Mouse (Mus musculus): ENCODE data around the gene Tob1.

The Tob1 gene

GRCm38 (mm10) chr11:94211124-94211603 is at the start of gene Tob1:
Tob1 (plus strand) TSS chr11:94211454.
- peak; percentile 100 for DNase-seq (ENCODE audit: low spot score)

DNA sequence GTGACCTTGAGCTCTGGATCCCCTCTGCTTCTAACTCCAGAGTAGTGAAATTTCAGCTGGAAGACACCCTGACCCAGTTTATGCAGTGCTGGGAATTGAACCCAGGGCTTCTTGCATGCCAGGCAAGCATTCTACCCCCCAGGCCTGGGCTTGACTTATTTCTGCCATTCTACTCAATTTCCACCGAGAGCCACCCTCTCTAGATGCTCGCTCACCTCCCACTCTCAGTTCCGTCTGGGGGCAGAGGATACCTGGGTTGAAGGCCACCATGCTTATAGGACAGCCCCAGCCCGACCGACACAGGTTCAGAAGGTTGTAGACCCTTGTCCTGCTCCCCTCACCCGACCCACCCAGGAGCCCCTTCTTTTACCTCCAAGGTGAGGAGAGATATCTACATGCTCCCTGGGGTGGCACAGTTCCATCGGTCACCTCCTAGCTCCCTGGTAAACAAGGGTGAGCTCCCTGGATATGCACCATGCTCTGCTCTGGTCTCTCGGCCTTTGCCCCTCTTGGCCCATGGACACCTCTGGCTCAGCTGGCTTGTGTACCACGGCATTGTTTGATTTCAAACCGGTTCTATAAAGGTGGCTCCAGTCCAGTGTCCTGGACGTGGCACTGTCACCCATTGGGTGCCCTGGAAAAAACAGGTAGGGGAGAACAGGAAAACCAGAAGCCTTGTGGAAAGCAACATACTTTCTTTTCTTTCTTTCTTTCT is 49.2 kb upstream of the Tob1 start:
- DNase-seq (ENCODE audit: low spot score), result peak; percentile 60

- peak; percentile 51 for DNase-seq (ENCODE audit: low spot score)
Measured at GRCm38 (mm10) chr11:94163005-94163767, 48.1 kb upstream of the Tob1 start.

GRCm38 (mm10) chr11:94165745-94166144 is 45.5 kb upstream of the Tob1 start:
- DNase-seq (ENCODE audit: low spot score), result no peak

GRCm38 (mm10) chr11:94168238-94168637 is 43.0 kb upstream of the Tob1 start:
- DNase-seq (ENCODE audit: low spot score), result no peak

DNA sequence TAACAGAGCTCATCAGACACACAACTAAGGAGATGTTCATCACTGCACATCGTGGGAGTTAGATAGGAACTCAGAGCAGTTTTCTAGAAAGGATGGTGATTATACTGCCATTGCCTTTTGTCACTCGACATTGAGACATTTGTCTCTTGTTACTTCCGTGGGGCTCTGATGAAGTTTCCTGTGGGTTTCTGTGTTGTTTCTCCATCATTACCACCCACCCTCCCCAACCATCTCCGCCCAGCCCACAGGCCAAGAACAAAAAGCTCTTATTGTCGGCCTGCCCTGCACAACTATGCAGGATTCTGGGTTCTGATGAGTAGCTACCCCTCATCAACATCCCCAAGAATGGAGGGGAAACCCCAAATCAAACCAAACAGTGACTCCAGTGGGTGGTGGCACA is 41.7 kb upstream of the Tob1 start:
- no peak for DNase-seq (ENCODE audit: low spot score)

- no peak for DNase-seq (ENCODE audit: low spot score)
Measured at GRCm38 (mm10) chr11:94171691-94172090, 39.6 kb upstream of the Tob1 start.

- DNase-seq (ENCODE audit: low spot score), result no peak
Measured at GRCm38 (mm10) chr11:94172186-94172585, 39.1 kb upstream of the Tob1 start.

DNA sequence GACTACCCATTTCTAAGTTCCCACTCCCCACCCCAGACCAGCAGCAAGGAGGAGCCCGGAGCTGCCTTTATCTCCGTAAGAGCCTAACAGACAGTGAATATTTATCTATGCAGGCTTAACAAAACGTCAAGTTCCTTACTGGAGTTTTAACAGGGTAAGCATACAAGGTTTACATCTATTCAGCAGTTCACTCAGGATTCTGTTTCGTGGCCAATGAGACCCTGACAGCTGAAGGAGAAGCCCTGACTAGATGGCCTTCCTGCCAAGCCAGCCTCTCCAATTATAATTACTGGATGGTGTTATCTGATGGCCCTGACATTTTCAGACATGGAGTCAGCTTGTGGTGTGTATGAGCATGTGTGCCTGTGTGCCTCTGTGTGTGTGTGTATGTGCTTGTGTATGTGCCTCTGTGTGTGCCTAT is 37.5 kb upstream of the Tob1 start:
- DNase-seq (ENCODE audit: low spot score), result no peak

- peak; percentile 46 for DNase-seq (ENCODE audit: low spot score)
Measured at GRCm38 (mm10) chr11:94175288-94175687, 36.0 kb upstream of the Tob1 start.

GRCm38 (mm10) chr11:94175694-94176093 is 35.6 kb upstream of the Tob1 start:
- peak; percentile 58 for DNase-seq (ENCODE audit: low spot score)

- no peak for DNase-seq (ENCODE audit: low spot score)
Measured at GRCm38 (mm10) chr11:94177841-94178585, 33.2 kb upstream of the Tob1 start.

- no peak for DNase-seq (ENCODE audit: low spot score)
Measured at GRCm38 (mm10) chr11:94179768-94180167, 31.5 kb upstream of the Tob1 start.

DNA sequence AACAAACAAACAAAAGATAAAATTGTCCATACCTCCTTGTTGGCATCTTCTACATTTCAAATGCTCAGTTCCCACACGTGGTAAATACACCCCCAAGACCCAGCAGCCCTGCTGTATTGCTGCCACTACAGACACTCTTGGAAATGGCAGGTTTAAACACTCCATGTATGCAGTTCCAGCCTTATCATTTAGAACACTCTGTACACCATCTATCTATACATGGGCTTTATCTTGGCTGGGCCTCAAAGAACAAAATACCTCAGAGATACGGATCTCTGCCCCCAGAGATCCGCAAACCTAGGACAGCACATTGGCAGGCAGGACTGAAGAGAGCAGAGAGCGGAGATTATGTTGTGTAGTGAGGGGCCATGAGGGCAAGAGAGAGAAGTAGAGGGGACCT is 31.1 kb upstream of the Tob1 start:
- no peak for DNase-seq (ENCODE audit: low spot score)

DNA sequence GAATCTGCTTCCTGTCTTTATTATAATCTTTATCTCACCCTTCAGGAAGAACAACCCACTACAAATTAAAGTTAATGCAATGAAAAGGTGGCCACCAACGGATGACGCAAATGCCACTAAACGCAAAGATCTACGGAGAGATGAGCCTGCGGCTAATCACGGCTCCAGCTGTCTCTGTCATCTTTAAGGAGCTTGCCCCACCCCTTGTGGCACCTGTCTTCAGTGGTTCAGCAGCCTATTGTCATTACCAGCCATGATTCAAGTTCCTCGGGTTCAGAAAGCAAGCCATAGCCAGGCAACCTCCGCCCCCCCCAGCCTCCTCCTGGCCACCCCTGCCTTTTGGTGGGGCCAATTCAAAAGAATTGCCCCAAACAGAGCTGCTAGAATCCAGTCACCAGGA is 29.6 kb upstream of the Tob1 start:
- no peak for DNase-seq (ENCODE audit: low spot score)

DNA sequence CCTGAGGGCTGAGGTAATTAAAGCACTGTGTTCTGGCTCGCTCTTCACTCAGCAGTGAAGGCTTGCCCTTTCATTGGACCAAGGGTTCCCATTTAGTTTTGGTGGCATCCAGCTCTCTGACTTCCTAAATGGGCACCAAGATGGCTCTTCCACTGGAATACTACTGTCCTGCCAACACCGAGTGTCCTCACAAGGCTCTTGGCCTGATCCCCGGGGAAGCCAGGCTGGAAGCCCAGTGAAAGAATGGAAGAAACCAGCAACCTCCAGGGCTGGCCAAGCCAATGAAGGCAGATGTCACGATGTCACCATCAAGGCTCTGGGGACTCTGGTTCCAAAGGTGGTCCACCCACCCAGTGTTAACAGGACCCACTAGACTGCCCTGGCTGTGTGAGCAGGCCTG is 28.5 kb upstream of the Tob1 start:
- DNase-seq (ENCODE audit: low spot score), result peak; percentile 93

- DNase-seq (ENCODE audit: low spot score), result no peak
Measured at GRCm38 (mm10) chr11:94183120-94183519, 28.1 kb upstream of the Tob1 start.

DNA sequence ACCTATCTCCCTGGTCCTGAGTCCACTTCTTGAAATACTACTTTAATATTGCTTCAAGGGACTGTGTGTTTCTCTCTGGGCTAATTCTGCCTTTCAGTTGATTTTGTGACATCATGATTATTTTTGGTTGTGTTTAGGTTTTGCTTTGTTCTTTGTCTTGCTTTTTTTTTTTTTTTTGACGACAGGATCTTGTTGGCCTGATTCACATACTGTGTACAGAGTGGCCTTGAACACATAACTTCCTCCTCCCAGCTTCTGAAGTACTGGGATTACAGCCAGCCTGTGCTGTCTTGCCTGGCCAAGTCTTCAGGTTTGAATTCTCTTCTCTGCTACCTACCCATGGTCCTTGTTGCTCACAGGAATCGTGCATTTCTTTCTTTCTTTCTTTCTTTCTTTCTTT is 27.6 kb upstream of the Tob1 start:
- peak; percentile 68 for DNase-seq (ENCODE audit: low spot score)

DNA sequence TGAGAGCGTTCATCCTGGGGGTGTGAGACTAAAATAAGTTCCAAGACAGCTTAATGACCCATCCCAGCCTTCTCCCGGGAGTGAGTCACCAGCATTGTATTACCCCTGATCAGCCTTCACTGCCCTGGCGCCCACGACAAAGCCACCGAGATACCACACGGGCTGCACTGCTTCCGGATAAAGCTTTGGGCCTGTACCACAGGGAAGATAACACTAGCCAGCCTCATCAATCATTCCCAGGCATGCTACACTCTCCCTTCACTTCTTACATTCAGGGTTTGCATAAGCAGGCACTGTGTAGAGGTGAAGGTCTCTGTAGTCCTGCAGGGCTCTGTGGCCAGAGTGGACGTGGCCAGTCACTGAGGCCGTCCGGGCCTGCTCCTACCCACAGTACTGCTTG is 21.7 kb upstream of the Tob1 start:
- DNase-seq (ENCODE audit: low spot score), result no peak

DNA sequence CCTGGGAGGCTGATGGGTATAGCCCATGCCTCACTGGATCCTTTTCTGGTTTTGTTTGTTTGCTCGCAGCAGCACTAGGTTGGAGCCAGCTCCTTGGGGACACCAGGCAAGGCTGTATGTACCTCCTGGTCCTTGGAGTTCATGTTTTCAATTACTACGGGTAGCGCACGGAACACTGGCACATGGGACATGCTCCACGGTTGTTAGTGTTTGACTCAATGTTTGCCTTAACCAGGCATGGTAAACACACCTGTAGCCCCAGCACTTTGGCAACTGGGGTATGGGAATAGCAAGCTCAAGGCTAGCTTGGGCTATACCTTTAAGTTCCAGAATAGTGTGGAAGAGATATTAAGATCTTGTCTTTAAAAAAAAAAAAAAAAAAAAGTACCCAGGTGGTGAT is 20.6 kb upstream of the Tob1 start:
- DNase-seq (ENCODE audit: low spot score), result no peak

DNA sequence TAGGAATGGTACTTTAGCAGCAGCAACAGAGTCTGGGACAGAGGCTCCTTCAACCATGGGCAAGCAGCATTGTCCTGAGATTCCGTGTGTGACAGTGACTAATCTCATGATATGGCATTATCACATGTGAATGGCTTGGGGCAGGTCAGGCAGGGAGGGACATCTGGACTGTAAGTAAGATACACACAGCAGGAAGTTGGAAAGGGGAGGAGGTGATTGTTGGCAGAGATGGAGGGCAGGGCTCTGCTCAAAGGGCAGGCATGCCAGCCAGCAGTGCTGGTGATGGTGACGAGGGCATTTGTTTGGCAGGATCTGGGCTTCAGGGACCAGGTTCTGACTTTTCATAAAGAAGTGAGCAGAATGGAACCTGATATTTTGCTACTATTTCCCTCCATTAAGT is 18.1 kb upstream of the Tob1 start:
- peak; percentile 71 for DNase-seq (ENCODE audit: low spot score)

DNA sequence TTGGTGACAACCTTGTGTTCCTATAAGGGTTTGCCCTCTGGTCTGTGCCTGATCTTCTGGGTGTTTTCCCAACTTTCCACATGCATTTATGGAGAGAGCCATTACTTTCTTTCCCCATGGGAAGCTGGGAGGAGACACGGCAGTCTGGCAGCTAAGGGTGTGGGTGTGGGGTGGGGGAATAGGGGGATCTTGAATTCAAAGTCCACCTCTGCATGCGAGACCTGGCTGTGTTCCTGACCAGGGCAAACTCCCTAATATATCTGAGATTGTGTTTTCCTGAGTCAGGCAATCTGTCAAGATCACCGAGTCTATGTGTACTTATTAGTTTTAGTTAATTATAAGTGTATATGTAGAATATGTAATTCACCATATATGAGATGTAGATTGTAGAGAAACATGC is 14.9 kb upstream of the Tob1 start:
- DNase-seq (ENCODE audit: low spot score), result no peak

All from adipocyte (in vitro differentiated cells).